ENCODE assay signal across 27 mouse cellular contexts in the genomic region with DNA sequence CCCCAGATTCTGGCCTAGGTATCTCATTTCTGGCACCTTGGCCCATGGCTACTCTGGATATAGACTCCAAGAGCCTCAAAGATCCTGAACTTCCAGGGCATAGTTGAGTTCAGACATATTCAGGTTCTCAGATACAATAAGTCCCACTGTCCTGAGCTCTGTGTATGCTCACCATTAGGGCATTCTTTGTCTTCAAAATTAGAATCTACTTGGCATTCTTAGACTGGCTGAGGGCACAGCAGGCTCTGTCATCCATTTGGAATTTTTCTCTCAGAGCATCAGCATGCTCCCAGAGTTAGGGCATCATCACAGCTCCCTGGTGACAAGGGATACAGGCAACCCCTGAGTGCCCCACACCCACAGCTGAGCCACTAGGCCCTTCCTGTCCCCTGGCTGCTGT. TPM values are rescaled to one million over a fixed set of nuclear protein-coding genes. Genes with fewer than 3 reads are reported as not detected.
DNase-seq lines count a peak whose midpoint lies in the region; ATAC-seq and TF ChIP-seq lines count a peak whose summit lies in the region.
"Had no signal": no experiment of that assay in that cellular context is flagged by ENCODE, and none has a peak within 500 bp of the region (broad histone marks: within the 10 kb centered on the region; RNA-seq: fewer than 3 reads in every experiment).

No protein-coding gene starts in this region.

- H3K9ac ChIP-seq in heart, adult 2 months (ENCODE audit: low read depth, low read length): no peak overlapping the region
- no peak overlapping the region for H3K9ac ChIP-seq in heart, embryonic 15.5 days
- H3K9ac ChIP-seq in lung, postnatal 0 days (replicated peaks; ENCODE audit: low read depth): no peak overlapping the region
- H3K9ac ChIP-seq: forebrain, embryonic 13.5 days; forebrain, postnatal 0 days; hindbrain, embryonic 14.5 days had no signal

- H3K36me3 ChIP-seq in heart, adult 2 months (ENCODE audit: control insufficient read depth, insufficient read depth, low read length): peaks cover 13% of the 10 kb centered on the region
- H3K36me3 ChIP-seq in heart, embryonic 15.5 days: no peaks in the 10 kb centered on the region
- H3K36me3 ChIP-seq in lung, postnatal 0 days (ENCODE audit: insufficient read depth, low read length): no peaks in the 10 kb centered on the region
- H3K36me3 ChIP-seq: forebrain, embryonic 10.5 days had no signal

- TF ChIP-seq POLR2A in heart, adult 2 months (IDR thresholded peaks at IDR 0.05; ENCODE audit: insufficient read depth, low read depth, low read length): no peak
- no peak for TF ChIP-seq POLR2A in lung, adult 2 months (IDR thresholded peaks at IDR 0.05; ENCODE audit: borderline replicate concordance, extremely low read depth, low read depth, low read length)

- no peak for TF ChIP-seq CTCF in heart, adult 2 months (IDR thresholded peaks at IDR 0.05)
- TF ChIP-seq CTCF in lung, postnatal 0 days (IDR thresholded peaks at IDR 0.05): no peak
- no peak for TF ChIP-seq CTCF in lung, adult 2 months (IDR thresholded peaks at IDR 0.05; ENCODE audit: insufficient read depth, low read length)

- TF ChIP-seq EP300 in heart, adult 2 months (IDR thresholded peaks at IDR 0.05; ENCODE audit: insufficient read depth, low read depth, low read length): no peak
- no peak for TF ChIP-seq EP300 in lung, postnatal 0 days (IDR thresholded peaks at IDR 0.05)

- peak overlapping the region; percentile 28; the same call in 1 of the 2 replicates for H3K4me3 ChIP-seq in heart, adult 2 months
- H3K4me3 ChIP-seq in heart, embryonic 15.5 days: no peak overlapping the region
- H3K4me3 ChIP-seq in lung, postnatal 0 days (ENCODE audit: low read depth, low read length): no peak overlapping the region
- H3K4me3 ChIP-seq in lung, adult 2 months (replicated peaks; ENCODE audit: extremely low read depth, low read depth, low read length): no peak overlapping the region
- H3K4me3 ChIP-seq: forebrain, embryonic 10.5 days; forebrain, embryonic 13.5 days had no signal

- intact Hi-C loops in heart, adult 2 months (cut with DNase I): loop anchor here (10.0 kb wide), 2 partner anchors 228 to 458 kb away; a partner anchor contains a TSS
- intact Hi-C loops in heart, postnatal 36 days (cut with DNase I): no loop called here
- intact Hi-C loops in left cerebral cortex, postnatal 14 days (cut with DNase I): loop anchor here (10.0 kb wide), 1 partner anchor 228 kb away; a partner anchor contains a TSS

- peak overlapping the region; percentile 13; the same call in 1 of the 2 replicates for H3K4me2 ChIP-seq in heart, embryonic 15.5 days
- peak overlapping the region; percentile 48 for H3K4me2 ChIP-seq in lung, postnatal 0 days (replicated peaks; ENCODE audit: low read depth, low read length)
- H3K4me2 ChIP-seq: forebrain, embryonic 13.5 days; heart, embryonic 11.5 days; hindbrain, embryonic 14.5 days had no signal

- H3K79me2 ChIP-seq in heart, adult 2 months (replicated peaks; ENCODE audit: control insufficient read depth, insufficient read depth, low read length): peaks cover 1% of the 10 kb centered on the region; the same call in 1 of the 2 replicates

- DNase-seq in heart, adult 2 months: no peak
- no peak for DNase-seq in heart, adult 11 months
- DNase-seq in heart, postnatal 36 days: no peak
- DNase-seq in lung, postnatal 0 days (ENCODE audit: low spot score): no peak
- no peak for DNase-seq in lung, adult 2 months
- DNase-seq in left cerebral cortex, postnatal 14 days (ENCODE audit: low spot score in 2 of 2): no peak
- DNase-seq: adrenal gland, adult 8-10 months; adrenal gland, postnatal 25 days; cerebellum, adult 18-20 months; cerebellum, adult 9-10 months; forebrain, postnatal 0 days; gastrocnemius, postnatal 36 days; heart, postnatal 4 days; kidney, adult 18-20 months; kidney, adult 9 months had no signal

- H3K27me3 ChIP-seq in heart, adult 2 months (ENCODE audit: control insufficient read depth, insufficient read depth, low read length): no peaks in the 10 kb centered on the region
- H3K27me3 ChIP-seq in heart, embryonic 15.5 days: no peaks in the 10 kb centered on the region
- H3K27me3 ChIP-seq in lung, postnatal 0 days (replicated peaks; ENCODE audit: insufficient read depth, low read length): no peaks in the 10 kb centered on the region
- H3K27me3 ChIP-seq: forebrain, embryonic 13.5 days had no signal

- no peak for ATAC-seq in heart, embryonic 15.5 days (replicated peaks; ENCODE audit: insufficient number of reproducible peaks, insufficient read depth, low FRiP score, low read depth)
- ATAC-seq in lung, postnatal 0 days: no peak
- ATAC-seq: activated CD4-positive, CD25-positive, alpha-beta regulatory T cell, adult 4 months; CD4-positive, CD25-positive, alpha-beta regulatory T cell, adult 4 months; forebrain, embryonic 13.5 days; inflammation-experienced regulatory T-cells, adult 6 months; intestine, embryonic 16.5 days had no signal

- H3K27ac ChIP-seq in heart, adult 2 months: peak overlapping the region; percentile 45
- H3K27ac ChIP-seq in heart, embryonic 15.5 days: no peak overlapping the region
- no peak overlapping the region for H3K27ac ChIP-seq in lung, postnatal 0 days (ENCODE audit: low read length)
- H3K27ac ChIP-seq: forebrain, embryonic 10.5 days; forebrain, embryonic 13.5 days; hindbrain, embryonic 14.5 days; hindbrain, postnatal 0 days had no signal

- no peaks in the 10 kb centered on the region for H3K9me3 ChIP-seq in heart, embryonic 15.5 days (replicated peaks)
- no peaks in the 10 kb centered on the region for H3K9me3 ChIP-seq in lung, postnatal 0 days (ENCODE audit: low read length)
- H3K9me3 ChIP-seq: forebrain, embryonic 10.5 days; forebrain, embryonic 13.5 days had no signal

- H3K4me1 ChIP-seq in heart, adult 2 months (ENCODE audit: control insufficient read depth, insufficient read depth, low read length): peaks cover 19% of the 10 kb centered on the region
- peaks cover 7% of the 10 kb centered on the region; the same call in 1 of the 2 replicates for H3K4me1 ChIP-seq in heart, embryonic 15.5 days (replicated peaks)
- no peaks in the 10 kb centered on the region; the same call in 1 of the 2 replicates for H3K4me1 ChIP-seq in lung, postnatal 0 days (ENCODE audit: insufficient read depth, low read depth, low read length)
- peaks cover 14% of the 10 kb centered on the region for H3K4me1 ChIP-seq in lung, adult 2 months (ENCODE audit: control insufficient read depth, insufficient read depth, low read length)
- H3K4me1 ChIP-seq: forebrain, embryonic 13.5 days had no signal

RNA-seq across cellular contexts. Expression of a gene that starts 5.7 kb away (rescaled TPM):
- 100 to 1,000 TPM; 112 to 115 TPM for total RNA-seq in heart, adult 2 months (2021)
- 113 and 128 TPM in 2 replicates for polyA plus RNA-seq in heart, adult 2 months (2012; rRNA removed)
- polyA plus RNA-seq in heart, embryonic 15.5 days (2015; fragmentation: Nextera tagmentation; extraction: Ambion mirVana): 45.9 and 54.5 TPM in 2 replicates
- total RNA-seq in heart, postnatal 36 days (2021): 100 to 1,000 TPM; 133 to 159 TPM
- polyA plus RNA-seq in lung, postnatal 0 days (2015; fragmentation: Nextera tagmentation; extraction: Ambion mirVana): 99.0 and 100 TPM in 2 replicates
- 515 and 566 TPM in 2 replicates for polyA plus RNA-seq in lung, adult 2 months (2012; rRNA removed)
- 10 to 100 TPM; 16.4 to 17.4 TPM for total RNA-seq in left cerebral cortex, postnatal 14 days (2021)
- total RNA-seq: granulocyte monocyte progenitor cell, adult 5-6 weeks; MEL had no signal
- polyA plus RNA-seq: CD4-positive, CD25-positive, alpha-beta regulatory T cell, adult 4 months had no signal
